Mouse (Mus musculus) left cerebral cortex, postnatal 4 days (tissue): Measurements from ENCODE around the gene Apc2. TPM values are rescaled to one million over a fixed set of nuclear protein-coding genes. Genes with fewer than 3 reads are reported as not detected.
"Not testable (repeated sequence)": the region's sequence is repeated elsewhere in the genome, so short reads cannot be mapped to it uniquely, and the experiment has no call there.

Source experiments
- DNase-seq: peaks from one replicate; pipeline ENCODE4 v3.0.0-alpha.2; 2022
- intact Hi-C: fragments of 180-260 bp; cut with DNase I; formaldehyde crosslinking; loops from one replicate; pipeline ENCODE4 v1.15.1; 2025
- total RNA-seq, 2 experiments: library from RNA; stranded (reverse); gene quantifications; 2 replicates each; pipeline ENCODE4 v1.2.3; 2021

The Apc2 gene
- total RNA-seq, 2 experiments from 2014 or later, result 398 to 400 TPM

GRCm38 (mm10) chr10:80341026-80341425 is 45.2 kb downstream of the Apc2 start:
- intact Hi-C loops, result loop anchor here (5.0 kb wide), 1 partner anchor 36 kb away; no protein-coding TSS in a partner anchor
- DNase-seq, result no peak

- no peak for DNase-seq
- intact Hi-C loops, result loop anchor here (5.0 kb wide), 1 partner anchor 36 kb away; no protein-coding TSS in a partner anchor
These were observed 45.9 kb downstream of the Apc2 start for GRCm38 (mm10) chr10:80341491-80342304.

GRCm38 (mm10) chr10:80342305-80342748 is 46.5 kb downstream of the Apc2 start:
- intact Hi-C loops, result loop anchor here (5.0 kb wide), 1 partner anchor 35 kb away; no protein-coding TSS in a partner anchor
- DNase-seq, result no peak

GRCm38 (mm10) chr10:80342749-80343424 is 47.1 kb downstream of the Apc2 start:
- intact Hi-C loops, result loop anchor here (5.0 kb wide), 1 partner anchor 34 kb away; no protein-coding TSS in a partner anchor
- no peak for DNase-seq

GRCm38 (mm10) chr10:80343425-80343895 is 47.7 kb downstream of the Apc2 start:
- intact Hi-C loops, result loop anchor here (5.0 kb wide), 1 partner anchor 34 kb away; no protein-coding TSS in a partner anchor
- no peak for DNase-seq

- intact Hi-C loops, result loop anchor here (5.0 kb wide), 1 partner anchor 33 kb away; no protein-coding TSS in a partner anchor
- DNase-seq, result no peak
These were observed 48.4 kb downstream of the Apc2 start for GRCm38 (mm10) chr10:80344131-80344661.

GRCm38 (mm10) chr10:80345122-80345521 is 49.3 kb downstream of the Apc2 start:
- intact Hi-C loops, result no loop called here
- DNase-seq, result no peak

GRCm38 (mm10) chr10:80345929-80346328 is 50.2 kb downstream of the Apc2 start:
- DNase-seq, intact Hi-C loops: not testable (repeated sequence)

GRCm38 (mm10) chr10:80347514-80347967 is 51.8 kb downstream of the Apc2 start:
- no peak for DNase-seq
- intact Hi-C loops, result no loop called here

GRCm38 (mm10) chr10:80348244-80348781 is 52.5 kb downstream of the Apc2 start, which contains the start of gene Adamtsl5:
TSS of gene Adamtsl5 (minus strand) at chr10:80348412.
- intact Hi-C loops, result no loop called here
- no peak for DNase-seq

GRCm38 (mm10) chr10:80348981-80349380 is 53.2 kb downstream of the Apc2 start:
- DNase-seq, result no peak
- intact Hi-C loops, result no loop called here

- intact Hi-C loops, result no loop called here
- DNase-seq, result peak; percentile 84
These were observed 54.5 kb downstream of the Apc2 start for GRCm38 (mm10) chr10:80350292-80350691.

- intact Hi-C loops, result no loop called here
- no peak for DNase-seq
These were observed 56.1 kb downstream of the Apc2 start for GRCm38 (mm10) chr10:80351896-80352295.

- DNase-seq, result no peak
- intact Hi-C loops, result no loop called here
These were observed 57.0 kb downstream of the Apc2 start for GRCm38 (mm10) chr10:80352727-80353126.

GRCm38 (mm10) chr10:80355431-80355830 is 59.7 kb downstream of the Apc2 start:
- intact Hi-C loops, result no loop called here
- DNase-seq, result no peak

GRCm38 (mm10) chr10:80356001-80356682 is 60.4 kb downstream of the Apc2 start, which contains the start of gene Plk5:
TSS of gene Plk5 (plus strand) at chr10:80356459.
- intact Hi-C loops, result no loop called here
- DNase-seq, result no peak

- no peak for DNase-seq
These were observed 61.0 kb downstream of the Apc2 start for GRCm38 (mm10) chr10:80356737-80357136.

GRCm38 (mm10) chr10:80357336-80357735 is 61.6 kb downstream of the Apc2 start:
- DNase-seq, result no peak

More at GRCm38 (mm10) chr10:80356737-80357136, 61.0 kb downstream of the Apc2 start:
- intact Hi-C loops, result no loop called here

GRCm38 (mm10) chr10:80357994-80358639 is 62.3 kb downstream of the Apc2 start:
- no peak for DNase-seq
- intact Hi-C loops, result no loop called here

More at GRCm38 (mm10) chr10:80357336-80357735, 61.6 kb downstream of the Apc2 start:
- intact Hi-C loops, result no loop called here
